Mouse (Mus musculus): ENCODE measurements at regions not wholly inside any gene's neighbourhood (a gene's known extent, or its start where the extent isn't known, plus 50 kb on each side); places are given as distances from the start of the nearest gene placed in this dataset.

GRCm38 (mm10) chr12:33717053-33717452, 211.2 kb upstream of the Ferd3l start:
- WGBS: 26% methylated on average over 4 of the region's 4 CpGs
- H3K36me3 ChIP-seq: no peaks in the 10 kb centered on the region
- H3K4me3 ChIP-seq: no peak overlapping the region
- H3K9ac ChIP-seq: no peak overlapping the region
- H3K4me1 ChIP-seq: peaks cover 12% of the 10 kb centered on the region
- H3K4me2 ChIP-seq: no peak overlapping the region
- H3K9me3 ChIP-seq: no peaks in the 10 kb centered on the region
- no peaks in the 10 kb centered on the region for H3K27me3 ChIP-seq
- H3K27ac ChIP-seq: 0 out of 2 replicates have a peak overlapping the region, but pooled peaks have one; percentile 17
- no peak for ATAC-seq (ENCODE audit: insufficient number of reproducible peaks, low FRiP score, low TSS enrichment, low read depth)

GRCm38 (mm10) chr12:33717601-33718260, 210.5 kb upstream of the Ferd3l start:
- H3K9me3 ChIP-seq: no peaks in the 10 kb centered on the region
- H3K9ac ChIP-seq: 0 out of 2 replicates have a peak overlapping the region, but pooled peaks have one; percentile 5
- H3K4me2 ChIP-seq: no peak overlapping the region
- H3K36me3 ChIP-seq: no peaks in the 10 kb centered on the region
- no peak overlapping the region for H3K4me3 ChIP-seq
- peaks cover 12% of the 10 kb centered on the region for H3K4me1 ChIP-seq
- ATAC-seq (ENCODE audit: insufficient number of reproducible peaks, low FRiP score, low TSS enrichment, low read depth): no peak
- no peaks in the 10 kb centered on the region for H3K27me3 ChIP-seq
- H3K27ac ChIP-seq: peak overlapping the region; percentile 71
- 27% methylated on average over 14 of the region's 14 CpGs for WGBS

- H3K4me3 ChIP-seq: no peak overlapping the region
- ATAC-seq (ENCODE audit: insufficient number of reproducible peaks, low FRiP score, low TSS enrichment, low read depth): 0 out of 2 replicates have a peak, but pooled peaks have one; percentile 58
- WGBS: 32% methylated on average over 7 of the region's 7 CpGs
- H3K9ac ChIP-seq: no peak overlapping the region
- no peak overlapping the region for H3K4me2 ChIP-seq
- no peak overlapping the region; the same call in 1 of the 2 replicates for H3K27ac ChIP-seq
- H3K9me3 ChIP-seq: no peaks in the 10 kb centered on the region
- H3K36me3 ChIP-seq: no peaks in the 10 kb centered on the region
- H3K27me3 ChIP-seq: no peaks in the 10 kb centered on the region
- peaks cover 12% of the 10 kb centered on the region for H3K4me1 ChIP-seq
Observed at GRCm38 (mm10) chr12:33719063-33719462, 209.2 kb upstream of the Ferd3l start.

- Histone ChIP-seq H3K4me1 (peaks cover 3% of the 10 kb centered on the region; the same call in 1 of the 2 replicates), H3K27ac (no peak overlapping the region), H3K27me3 (no peaks in the 10 kb centered on the region), H3K9ac (no peak overlapping the region), H3K4me2 (no peak overlapping the region), H3K9me3 (no peaks in the 10 kb centered on the region), H3K36me3 (no peaks in the 10 kb centered on the region), H3K4me3 (no peak overlapping the region)
- no peak for ATAC-seq (ENCODE audit: insufficient number of reproducible peaks, low FRiP score, low TSS enrichment, low read depth)
- 11% methylated on average over 4 of the region's 4 CpGs for WGBS
Observed at GRCm38 (mm10) chr12:33731937-33732336, 196.3 kb upstream of the Ferd3l start.

GRCm38 (mm10) chr12:33775563-33776468, 152.4 kb upstream of the Ferd3l start:
- H3K4me3 ChIP-seq: no peak overlapping the region
- no peaks in the 10 kb centered on the region for H3K27me3 ChIP-seq
- no peaks in the 10 kb centered on the region for H3K4me1 ChIP-seq
- no peak overlapping the region for H3K27ac ChIP-seq
- no peak for ATAC-seq (ENCODE audit: insufficient number of reproducible peaks, low FRiP score, low TSS enrichment, low read depth)
- no peaks in the 10 kb centered on the region for H3K9me3 ChIP-seq
- no peak overlapping the region for H3K9ac ChIP-seq
- H3K36me3 ChIP-seq: no peaks in the 10 kb centered on the region
- 62% methylated on average over 5 of the region's 5 CpGs for WGBS
- H3K4me2 ChIP-seq: no peak overlapping the region

- H3K9ac ChIP-seq: no peak overlapping the region
- no peak for ATAC-seq (ENCODE audit: insufficient number of reproducible peaks, low FRiP score, low TSS enrichment, low read depth)
- no peaks in the 10 kb centered on the region for H3K27me3 ChIP-seq
- no peaks in the 10 kb centered on the region for H3K36me3 ChIP-seq
- H3K4me2 ChIP-seq: no peak overlapping the region
- H3K27ac ChIP-seq: no peak overlapping the region
- WGBS: 53% methylated on average over 4 of the region's 4 CpGs
- no peaks in the 10 kb centered on the region for H3K9me3 ChIP-seq
- H3K4me1 ChIP-seq: no peaks in the 10 kb centered on the region
- no peak overlapping the region for H3K4me3 ChIP-seq
Observed at GRCm38 (mm10) chr12:33778477-33778876, 149.7 kb upstream of the Ferd3l start.

GRCm38 (mm10) chr12:33779898-33780297, 148.3 kb upstream of the Ferd3l start:
- H3K27ac ChIP-seq: no peak overlapping the region
- H3K9ac ChIP-seq: no peak overlapping the region
- H3K9me3 ChIP-seq: no peaks in the 10 kb centered on the region
- no peak overlapping the region for H3K4me3 ChIP-seq
- ATAC-seq (ENCODE audit: insufficient number of reproducible peaks, low FRiP score, low TSS enrichment, low read depth): no peak
- H3K36me3 ChIP-seq: no peaks in the 10 kb centered on the region
- no peaks in the 10 kb centered on the region for H3K27me3 ChIP-seq
- no peak overlapping the region for H3K4me2 ChIP-seq
- WGBS: 50% methylated on average over 2 of the region's 2 CpGs
- H3K4me1 ChIP-seq: no peaks in the 10 kb centered on the region

- ATAC-seq (ENCODE audit: insufficient number of reproducible peaks, low FRiP score, low TSS enrichment, low read depth): peak; percentile 79
- no peak overlapping the region for H3K4me2 ChIP-seq
- no peak overlapping the region for H3K4me3 ChIP-seq
- H3K4me1 ChIP-seq: no peaks in the 10 kb centered on the region; the same call in 1 of the 2 replicates
- WGBS: 27% methylated on average over 10 of the region's 10 CpGs
- no peaks in the 10 kb centered on the region for H3K9me3 ChIP-seq
- peak overlapping the region; percentile 19 for H3K27ac ChIP-seq
- no peaks in the 10 kb centered on the region for H3K27me3 ChIP-seq
- H3K9ac ChIP-seq: no peak overlapping the region
- H3K36me3 ChIP-seq: no peaks in the 10 kb centered on the region
Observed at GRCm38 (mm10) chr12:33804206-33804791, 123.9 kb upstream of the Ferd3l start.

- ATAC-seq (ENCODE audit: insufficient number of reproducible peaks, low FRiP score, low TSS enrichment, low read depth): no peak
- no peaks in the 10 kb centered on the region for H3K9me3 ChIP-seq
- no peaks in the 10 kb centered on the region for H3K4me1 ChIP-seq
Observed at GRCm38 (mm10) chr12:33825571-33825970, 102.7 kb upstream of the Ferd3l start.

GRCm38 (mm10) chr12:33849088-33849487, 79.1 kb upstream of the Ferd3l start:
- Histone ChIP-seq H3K27me3 (no peaks in the 10 kb centered on the region), H3K9ac (no peak overlapping the region), H3K4me3 (no peak overlapping the region), H3K4me2 (no peak overlapping the region), H3K4me1 (no peaks in the 10 kb centered on the region), H3K36me3 (no peaks in the 10 kb centered on the region), H3K9me3 (no peaks in the 10 kb centered on the region), H3K27ac (no peak overlapping the region)
- ATAC-seq (ENCODE audit: insufficient number of reproducible peaks, low FRiP score, low TSS enrichment, low read depth): no peak

More at GRCm38 (mm10) chr12:33825571-33825970, 102.7 kb upstream of the Ferd3l start:
- Histone ChIP-seq H3K4me2 (no peak overlapping the region), H3K27ac (no peak overlapping the region), H3K36me3 (no peaks in the 10 kb centered on the region), H3K27me3 (no peaks in the 10 kb centered on the region), H3K4me3 (no peak overlapping the region), H3K9ac (no peak overlapping the region)

GRCm38 (mm10) chr12:33851736-33852135, 76.5 kb upstream of the Ferd3l start:
- no peak overlapping the region for H3K27ac ChIP-seq
- no peak overlapping the region for H3K4me3 ChIP-seq
- no peak overlapping the region for H3K4me2 ChIP-seq
- H3K4me1 ChIP-seq: no peaks in the 10 kb centered on the region
- no peak for ATAC-seq (ENCODE audit: insufficient number of reproducible peaks, low FRiP score, low TSS enrichment, low read depth)
- no peak overlapping the region for H3K9ac ChIP-seq
- no peaks in the 10 kb centered on the region for H3K27me3 ChIP-seq
- H3K36me3 ChIP-seq: no peaks in the 10 kb centered on the region
- whole genome bisulfite sequencing: 83% methylated on average over 1 of the region's 1 CpGs
- no peaks in the 10 kb centered on the region for H3K9me3 ChIP-seq

Data from limb, embryonic 15.5 days (tissue).